Mouse (Mus musculus) neural tube, embryonic 13.5 days (tissue): ENCODE measurements at regions not wholly inside any gene's neighbourhood (a gene's known extent, or its start where the extent isn't known, plus 50 kb on each side); places are given as distances from the start of the nearest gene placed in this dataset.
A peak's percentile ranks its signal among the peaks of the same experiment; 100 is the strongest.

ENCODE experiments used
- ATAC-seq: fragments of 200-750 bp; cut with Nextera tagmentation; 2 replicates; pipeline ENCODE4 v1.8.0; 2017; ENCODE audit warnings: low read depth, mild to moderate bottlenecking, moderate TSS enrichment, moderate library complexity
- H3K27ac ChIP-seq: fragments of 300-500 bp; sonication (generic); replicated peaks from 2 replicates; pipeline ENCODE4 v1.5.1; 2015; ENCODE audit warnings: moderate library complexity, mild to moderate bottlenecking, inconsistent platforms
- H3K27me3 ChIP-seq: fragments of 300-500 bp; sonication (generic); 2 replicates; pipeline ENCODE4 v1.6.1; 2015; ENCODE audit warnings: mild to moderate bottlenecking, inconsistent platforms
- H3K36me3 ChIP-seq: fragments of 300-500 bp; sonication (generic); 2 replicates; pipeline ENCODE4 v1.6.1; 2015; ENCODE audit warnings: mild to moderate bottlenecking, inconsistent platforms
- H3K4me1 ChIP-seq: fragments of 300-500 bp; sonication (generic); replicated peaks from 2 replicates; pipeline ENCODE4 v1.6.1; 2015; ENCODE audit warnings: inconsistent platforms
- H3K4me2 ChIP-seq: fragments of 300-500 bp; sonication (generic); 2 replicates; pipeline ENCODE4 v1.6.1; 2015; ENCODE audit warnings: inconsistent platforms, mild to moderate bottlenecking, moderate library complexity
- H3K4me3 ChIP-seq: fragments of 300-500 bp; sonication (generic); 2 replicates; pipeline ENCODE4 v1.5.1; 2015; ENCODE audit warnings: mild to moderate bottlenecking, inconsistent platforms
- H3K9ac ChIP-seq: fragments of 300-500 bp; sonication (generic); 2 replicates; pipeline ENCODE4 v1.6.1; 2015; ENCODE audit warnings: moderate library complexity, mild to moderate bottlenecking, inconsistent platforms
- H3K9me3 ChIP-seq: fragments of 300-500 bp; sonication (generic); 2 replicates; pipeline ENCODE4 v1.6.1; 2016; ENCODE audit warnings: inconsistent platforms
- WGBS: fragments of 180-500 bp; shearing (Covaris S2); methylation state at CpG from one replicate; pipeline ENCODE4 v1.1.7; 2015; 5-methylcytosine and 5-hydroxymethylcytosine counted together

DNA sequence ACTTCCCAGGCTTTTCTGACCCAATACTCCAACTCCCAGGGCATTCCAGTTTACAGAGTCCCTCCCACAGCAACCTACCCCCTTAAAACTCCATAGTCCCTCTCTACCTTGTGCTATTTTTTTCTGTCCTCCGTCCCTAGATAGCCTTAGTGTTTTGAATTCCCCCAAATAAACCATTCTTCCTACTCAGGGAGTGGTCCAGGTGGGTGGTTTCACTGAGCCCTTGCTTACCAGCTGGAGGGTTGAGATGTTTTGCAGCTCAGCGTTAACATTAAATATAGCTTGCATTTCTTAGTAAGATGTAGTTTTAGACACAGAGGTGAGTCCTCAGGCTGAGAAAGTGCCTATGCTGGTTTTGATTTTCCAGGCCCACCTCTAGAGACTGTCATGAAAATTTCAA lies 313.0 kb downstream of the Bmper start:
- WGBS = 52% methylated on average over 2 of the region's 2 CpGs
- no peaks in the 10 kb centered on the region for H3K27me3 ChIP-seq
- H3K9me3 ChIP-seq = no peaks in the 10 kb centered on the region
- H3K27ac ChIP-seq = no peak overlapping the region
- no peak overlapping the region for H3K9ac ChIP-seq
- no peak overlapping the region for H3K4me3 ChIP-seq
- H3K4me1 ChIP-seq = no peaks in the 10 kb centered on the region
- no peak overlapping the region for H3K4me2 ChIP-seq
- no peak for ATAC-seq
- no peaks in the 10 kb centered on the region for H3K36me3 ChIP-seq

DNA sequence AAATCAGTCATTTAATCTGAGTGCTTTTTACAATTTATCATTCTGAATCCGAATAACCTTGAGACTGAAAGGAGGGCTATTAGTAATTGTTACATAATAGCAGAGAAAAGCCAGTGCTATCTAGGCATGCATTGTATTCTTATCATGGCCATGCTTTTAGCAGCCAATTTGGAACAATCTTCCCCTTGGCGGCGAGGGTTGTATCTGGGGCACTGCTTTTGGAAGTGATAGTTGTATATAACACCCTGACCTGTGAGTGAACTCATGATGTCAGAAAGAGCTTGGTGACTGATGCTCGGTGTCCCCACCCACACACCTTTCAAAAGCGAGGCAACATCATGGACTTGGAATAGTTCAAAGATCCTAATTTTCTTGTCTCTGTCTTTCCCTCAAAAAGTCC lies 315.2 kb downstream of the Bmper start:
- Histone ChIP-seq H3K9ac (no peak overlapping the region), H3K4me2 (no peak overlapping the region), H3K4me1 (no peaks in the 10 kb centered on the region), H3K27me3 (no peaks in the 10 kb centered on the region), H3K27ac (no peak overlapping the region), H3K36me3 (no peaks in the 10 kb centered on the region), H3K4me3 (no peak overlapping the region), H3K9me3 (no peaks in the 10 kb centered on the region)
- ATAC-seq = no peak
- WGBS = 65% methylated on average over 5 of the region's 5 CpGs

DNA sequence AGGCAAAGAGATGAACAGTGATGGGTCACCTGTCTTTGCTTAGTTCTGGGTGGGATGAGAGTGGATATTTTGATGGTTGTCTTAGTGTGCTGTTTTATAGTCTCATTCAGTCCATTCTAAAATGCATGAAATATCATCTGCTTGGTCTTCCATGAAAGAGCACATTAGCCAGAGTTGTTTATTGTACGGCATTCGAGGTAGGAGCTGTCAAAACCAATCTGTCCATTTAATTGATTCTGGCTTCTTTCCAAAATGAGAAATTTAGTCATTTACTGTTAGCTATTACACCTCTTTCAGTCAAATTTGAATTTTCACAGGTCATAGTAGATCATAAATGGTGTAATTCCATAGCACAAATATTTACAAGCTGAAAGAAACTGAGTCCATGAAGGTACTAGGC lies 328.8 kb downstream of the Bmper start:
- H3K27ac ChIP-seq = no peak overlapping the region
- H3K4me3 ChIP-seq = no peak overlapping the region
- H3K27me3 ChIP-seq = no peaks in the 10 kb centered on the region
- H3K4me1 ChIP-seq = no peaks in the 10 kb centered on the region
- H3K36me3 ChIP-seq = no peaks in the 10 kb centered on the region
- no peaks in the 10 kb centered on the region for H3K9me3 ChIP-seq
- H3K4me2 ChIP-seq = no peak overlapping the region
- no peak overlapping the region for H3K9ac ChIP-seq
- 61% methylated on average over 2 of the region's 2 CpGs for WGBS
- no peak for ATAC-seq

GRCm38 (mm10) chr9:23553766-23554165 lies 330.9 kb downstream of the Bmper start:
- H3K27me3 ChIP-seq = no peaks in the 10 kb centered on the region
- ATAC-seq = no peak
- H3K9me3 ChIP-seq = no peaks in the 10 kb centered on the region
- no peaks in the 10 kb centered on the region for H3K4me1 ChIP-seq
- no peak overlapping the region for H3K4me2 ChIP-seq
- H3K4me3 ChIP-seq = no peak overlapping the region
- 85% methylated on average over 1 of the region's 1 CpGs for WGBS
- H3K27ac ChIP-seq = no peak overlapping the region
- no peaks in the 10 kb centered on the region for H3K36me3 ChIP-seq
- H3K9ac ChIP-seq = no peak overlapping the region

DNA sequence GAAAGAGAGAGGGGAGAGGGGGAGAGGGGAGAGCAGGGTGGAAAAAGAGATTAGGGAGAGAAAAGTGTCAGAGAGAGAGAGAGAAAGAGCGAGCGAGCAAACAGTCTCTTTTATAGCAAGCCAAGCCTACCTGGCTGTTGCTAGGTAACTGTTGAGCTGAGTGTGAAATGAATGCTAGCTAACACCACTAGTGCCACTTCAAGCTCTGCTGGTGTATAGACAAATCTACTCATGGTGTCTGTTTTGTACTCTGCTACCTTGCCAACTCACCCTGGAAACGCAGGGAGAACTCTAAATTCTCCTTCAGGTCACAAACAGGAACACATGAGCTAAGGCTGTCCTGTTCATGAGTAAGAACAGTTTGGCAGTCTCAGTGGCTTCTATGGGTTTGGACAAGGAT lies 334.7 kb downstream of the Bmper start:
- Histone ChIP-seq H3K4me1 (no peaks in the 10 kb centered on the region), H3K27me3 (no peaks in the 10 kb centered on the region), H3K36me3 (no peaks in the 10 kb centered on the region), H3K9ac (no peak overlapping the region), H3K9me3 (no peaks in the 10 kb centered on the region), H3K27ac (no peak overlapping the region), H3K4me2 (no peak overlapping the region), H3K4me3 (no peak overlapping the region)
- 82% methylated on average over 3 of the region's 3 CpGs for WGBS
- no peak for ATAC-seq

DNA sequence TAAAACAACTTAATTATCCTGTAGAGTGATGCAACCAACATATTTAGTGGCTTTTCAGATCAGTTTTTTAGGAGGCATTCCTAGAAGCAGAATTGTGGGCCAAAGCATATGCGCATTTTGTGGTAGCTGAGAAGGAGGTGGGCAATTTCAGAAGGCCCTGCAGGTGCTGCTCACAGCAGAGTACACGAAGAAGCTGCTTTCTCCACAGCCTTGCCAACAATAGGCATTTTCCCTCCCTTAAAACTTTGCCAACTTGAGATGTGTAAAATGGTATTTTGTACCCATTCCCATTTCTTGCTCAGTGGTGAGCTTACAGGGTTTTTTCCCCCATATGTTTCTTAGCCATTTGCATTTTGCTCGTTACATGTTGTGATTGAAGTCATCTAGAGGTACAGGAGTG lies 339.0 kb downstream of the Bmper start:
- no peaks in the 10 kb centered on the region for H3K4me1 ChIP-seq
- no peaks in the 10 kb centered on the region for H3K27me3 ChIP-seq
- WGBS = 75% methylated on average over 3 of the region's 3 CpGs
- no peak overlapping the region for H3K9ac ChIP-seq
- no peak overlapping the region for H3K4me2 ChIP-seq
- no peaks in the 10 kb centered on the region for H3K9me3 ChIP-seq
- no peak for ATAC-seq
- H3K4me3 ChIP-seq = no peak overlapping the region
- no peaks in the 10 kb centered on the region for H3K36me3 ChIP-seq
- no peak overlapping the region for H3K27ac ChIP-seq

DNA sequence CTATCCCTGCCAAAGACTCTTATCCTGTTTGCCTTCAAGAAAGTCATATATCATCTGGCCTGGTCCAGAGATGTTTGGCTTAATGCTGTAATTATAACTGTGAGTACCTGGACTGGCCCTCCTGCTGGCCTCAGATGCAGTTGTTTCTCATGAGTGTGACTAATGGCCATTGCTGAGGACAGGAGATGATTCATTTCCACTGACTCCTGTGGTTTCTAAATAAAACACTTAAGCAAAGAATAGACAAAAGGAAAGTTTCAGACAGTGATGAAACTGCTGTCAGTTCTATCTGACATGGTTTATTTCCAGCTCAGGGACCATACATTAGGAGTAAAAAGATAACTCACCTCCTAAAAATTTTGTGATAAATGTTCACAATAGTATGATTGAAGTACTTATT lies 344.2 kb downstream of the Bmper start:
- no peak for ATAC-seq

GRCm38 (mm10) chr9:23570150-23570549 lies 347.3 kb downstream of the Bmper start:
- no peak overlapping the region for H3K4me2 ChIP-seq
- no peak for ATAC-seq

More for the DNA sequence above, 344.2 kb downstream of the Bmper start:
- H3K4me3 ChIP-seq = no peak overlapping the region
- no peaks in the 10 kb centered on the region for H3K36me3 ChIP-seq
- no peak overlapping the region for H3K4me2 ChIP-seq
- no peak overlapping the region for H3K27ac ChIP-seq
- H3K9ac ChIP-seq = no peak overlapping the region
- H3K27me3 ChIP-seq = no peaks in the 10 kb centered on the region
- H3K9me3 ChIP-seq = no peaks in the 10 kb centered on the region
- H3K4me1 ChIP-seq = no peaks in the 10 kb centered on the region

GRCm38 (mm10) chr9:23576314-23576713 lies 353.4 kb downstream of the Bmper start:
- ATAC-seq = no peak
- Histone ChIP-seq H3K4me3 (no peak overlapping the region), H3K4me2 (no peak overlapping the region), H3K9ac (no peak overlapping the region), H3K36me3 (no peaks in the 10 kb centered on the region), H3K9me3 (no peaks in the 10 kb centered on the region), H3K4me1 (peaks cover 6% of the 10 kb centered on the region), H3K27ac (no peak overlapping the region), H3K27me3 (no peaks in the 10 kb centered on the region)
- WGBS = 89% methylated on average over 2 of the region's 2 CpGs

More at GRCm38 (mm10) chr9:23570150-23570549, 347.3 kb downstream of the Bmper start:
- no peaks in the 10 kb centered on the region for H3K27me3 ChIP-seq
- WGBS = 79% methylated on average over 8 of the region's 8 CpGs
- no peaks in the 10 kb centered on the region for H3K36me3 ChIP-seq
- H3K4me3 ChIP-seq = no peak overlapping the region
- no peak overlapping the region for H3K27ac ChIP-seq
- no peaks in the 10 kb centered on the region for H3K9me3 ChIP-seq
- H3K9ac ChIP-seq = no peak overlapping the region
- H3K4me1 ChIP-seq = no peaks in the 10 kb centered on the region

GRCm38 (mm10) chr9:23580155-23580554 lies 357.3 kb downstream of the Bmper start:
- Histone ChIP-seq H3K27ac (no peak overlapping the region), H3K4me1 (peaks cover 9% of the 10 kb centered on the region), H3K36me3 (no peaks in the 10 kb centered on the region), H3K27me3 (no peaks in the 10 kb centered on the region), H3K4me3 (no peak overlapping the region), H3K9me3 (no peaks in the 10 kb centered on the region), H3K9ac (no peak overlapping the region), H3K4me2 (no peak overlapping the region)
- no peak for ATAC-seq
- 72% methylated on average over 6 of the region's 6 CpGs for WGBS

DNA sequence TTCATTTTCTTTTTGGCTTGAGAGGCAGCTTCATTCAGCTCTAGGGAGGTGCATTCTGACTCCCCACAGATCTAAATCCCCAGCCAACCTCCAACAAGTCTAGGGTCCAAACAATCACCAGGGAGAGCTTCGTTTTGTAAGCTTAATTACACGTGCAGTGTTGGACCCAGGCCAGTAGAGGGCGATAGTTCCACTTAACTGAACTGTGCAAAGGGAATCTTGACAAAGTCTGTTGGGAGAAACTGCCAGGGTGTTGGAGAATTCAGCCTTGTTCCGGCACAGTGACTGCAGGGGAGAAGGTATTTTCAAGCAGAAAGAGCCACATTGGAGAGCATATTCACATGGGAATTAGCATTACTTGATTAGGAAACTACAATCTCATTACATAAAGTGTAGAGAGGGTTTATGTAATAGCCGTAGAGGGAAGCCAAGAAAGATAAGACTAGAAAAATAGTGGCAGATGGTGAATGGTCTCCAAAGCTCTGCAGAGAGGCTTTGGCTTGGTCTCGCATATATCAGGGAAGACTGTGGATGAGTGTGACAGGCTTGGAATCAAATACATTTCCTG lies 358.2 kb downstream of the Bmper start:
- H3K27ac ChIP-seq = no peak overlapping the region
- peaks cover 9% of the 10 kb centered on the region for H3K4me1 ChIP-seq
- ATAC-seq = peak; percentile 78; the same call in 1 of the 2 replicates
- H3K4me3 ChIP-seq = no peak overlapping the region
- no peak overlapping the region for H3K9ac ChIP-seq
- H3K9me3 ChIP-seq = no peaks in the 10 kb centered on the region
- no peak overlapping the region for H3K4me2 ChIP-seq
- H3K27me3 ChIP-seq = no peaks in the 10 kb centered on the region
- H3K36me3 ChIP-seq = no peaks in the 10 kb centered on the region
- 16% methylated on average over 6 of the region's 6 CpGs for WGBS

DNA sequence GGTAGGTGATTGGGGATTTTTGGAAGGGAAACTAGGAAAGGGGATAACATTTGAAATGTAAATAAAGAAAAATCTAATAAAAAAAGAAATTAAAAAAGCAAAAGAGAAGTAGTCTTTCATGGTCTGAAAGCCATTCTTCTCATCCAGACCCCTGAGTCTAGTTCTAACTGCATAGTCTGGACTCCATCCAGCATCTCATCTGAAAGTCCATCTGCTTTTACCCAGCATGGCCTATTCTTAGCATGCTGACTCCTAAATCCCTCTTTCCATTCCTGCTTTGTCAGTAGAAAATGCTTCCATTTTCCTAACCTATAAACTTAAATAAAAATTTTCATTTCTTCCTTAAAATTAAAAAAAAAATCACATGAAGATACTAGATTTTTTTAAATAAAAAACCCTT lies 361.7 kb downstream of the Bmper start:
- Histone ChIP-seq H3K27ac (no peak overlapping the region), H3K27me3 (no peaks in the 10 kb centered on the region), H3K9ac (no peak overlapping the region), H3K4me1 (peaks cover 9% of the 10 kb centered on the region), H3K4me3 (no peak overlapping the region), H3K36me3 (no peaks in the 10 kb centered on the region), H3K9me3 (no peaks in the 10 kb centered on the region), H3K4me2 (no peak overlapping the region)
- no peak for ATAC-seq

- H3K4me1 ChIP-seq = no peaks in the 10 kb centered on the region
- H3K4me3 ChIP-seq = no peak overlapping the region
- H3K27ac ChIP-seq = no peak overlapping the region
- H3K27me3 ChIP-seq = no peaks in the 10 kb centered on the region
- no peak for ATAC-seq
- no peaks in the 10 kb centered on the region for H3K9me3 ChIP-seq
- 31% methylated on average over 2 of the region's 2 CpGs for WGBS
- no peaks in the 10 kb centered on the region for H3K36me3 ChIP-seq
- H3K4me2 ChIP-seq = no peak overlapping the region
- H3K9ac ChIP-seq = no peak overlapping the region
These were observed 366.1 kb downstream of the Bmper start for GRCm38 (mm10) chr9:23589024-23589423.
